Mouse (Mus musculus) forebrain, postnatal 0 days (tissue): ENCODE data around the gene Apoa1. TPM values are rescaled to one million over a fixed set of nuclear protein-coding genes. Genes with fewer than 3 reads are reported as not detected.

Source experiments
- ATAC-seq: fragments of 200-750 bp; cut with Nextera tagmentation; 2 replicates; pipeline ENCODE4 v1.8.0; 2017; ENCODE audit warnings: mild to moderate bottlenecking, moderate library complexity
- DNase-seq: peaks from one replicate; pipeline ENCODE4 v3.0.0-alpha.2; 2015
- H3K27ac ChIP-seq: fragments of 300-500 bp; sonication (generic); 2 replicates; pipeline ENCODE4 v1.5.1; 2014; ENCODE audit warnings: low read depth, mild to moderate bottlenecking, antibody characterized with exemption, low read length, moderate library complexity, mixed read lengths
- H3K27me3 ChIP-seq: fragments of 300-500 bp; sonication (generic); 2 replicates; pipeline ENCODE4 v1.6.1; 2014; ENCODE audit warnings: mild to moderate bottlenecking, low read length, mixed read lengths; ENCODE audit not compliant: insufficient read depth
- H3K36me3 ChIP-seq: fragments of 300-500 bp; sonication (generic); 2 replicates; pipeline ENCODE4 v1.6.1; 2014; ENCODE audit warnings: mild to moderate bottlenecking, moderate library complexity; ENCODE audit not compliant: insufficient read depth
- H3K4me1 ChIP-seq: fragments of 300-500 bp; sonication (generic); 2 replicates; pipeline ENCODE4 v1.6.1; 2014; ENCODE audit warnings: antibody characterized with exemption; ENCODE audit not compliant: insufficient read depth
- H3K4me2 ChIP-seq: fragments of 300-500 bp; sonication (generic); 2 replicates; pipeline ENCODE4 v1.6.1; 2014; ENCODE audit warnings: low read depth, mild to moderate bottlenecking, moderate library complexity
- H3K4me3 ChIP-seq: fragments of 300-500 bp; sonication (generic); 2 replicates; pipeline ENCODE4 v1.5.1; 2014; ENCODE audit warnings: low read depth, low read length, mixed read lengths
- H3K9ac ChIP-seq: fragments of 300-500 bp; sonication (generic); 2 replicates; pipeline ENCODE4 v1.6.1; 2014; ENCODE audit warnings: mild to moderate bottlenecking
- H3K9me3 ChIP-seq: fragments of 300-500 bp; sonication (generic); 2 replicates; pipeline ENCODE4 v1.6.1; 2016; ENCODE audit warnings: low read length
- CTCF ChIP-seq: sonication (generic); IDR thresholded peaks from 2 replicates; pipeline ENCODE4 v1.5.1; 2016; ENCODE audit warnings: antibody characterized with exemption, control low read depth, low read depth
- WGBS: fragments of 180-500 bp; shearing (Covaris S2); extraction: QIAGEN DNeasy Blood & Tissue Kit; methylation state at CpG from one replicate; pipeline ENCODE4 v1.1.7; 2014; 5-methylcytosine and 5-hydroxymethylcytosine counted together
- polyA plus RNA-seq: library from polyadenylated mRNA; unstranded; fragments of >200 nt; fragmentation: Nextera tagmentation; extraction: Ambion mirVana; gene quantifications from 2 replicates; pipeline ENCODE4 v1.2.1, GENCODE M21; 2015
- total RNA-seq: library from RNA; depleted of rRNA; stranded (reverse); fragments of >200 nt; gene quantifications from 2 replicates; pipeline ENCODE4 v1.2.3, GENCODE M21; 2014; rRNA removed

Apoa1 gene
- total and polyA plus RNA-seq, 2 experiments from 2014 or later: 1.1 to 3.0 TPM

GRCm38 (mm10) chr9:46272070-46272469 lies 43.7 kb downstream of the Apoa1 start:
- 88% methylated on average over 9 of the region's 9 CpGs for WGBS
- Histone ChIP-seq H3K4me3 (no peak overlapping the region), H3K9ac (no peak overlapping the region), H3K27ac (no peak overlapping the region), H3K4me2 (no peak overlapping the region), H3K4me1 (peaks cover 7% of the 10 kb centered on the region; the same call in 1 of the 2 replicates), H3K9me3 (no peaks in the 10 kb centered on the region), H3K27me3 (no peaks in the 10 kb centered on the region; the same call in 1 of the 2 replicates), H3K36me3 (peaks cover 28% of the 10 kb centered on the region)
- ATAC-seq: no peak
- TF ChIP-seq CTCF: no peak
- no peak for DNase-seq

GRCm38 (mm10) chr9:46272677-46273454 lies 44.5 kb downstream of the Apoa1 start, which contains the start of gene Zpr1:
TSS of gene Zpr1 (plus strand) at chr9:46273064.
- Histone ChIP-seq H3K36me3 (peaks cover 36% of the 10 kb centered on the region), H3K9ac (peak within 1 kb of the TSS; percentile 73), H3K4me2 (peak within 1 kb of the TSS; percentile 79), H3K4me1 (peaks cover 7% of the 10 kb centered on the region; the same call in 1 of the 2 replicates), H3K27me3 (no peaks in the 10 kb centered on the region; the same call in 1 of the 2 replicates), H3K9me3 (no peaks in the 10 kb centered on the region), H3K4me3 (peak within 1 kb of the TSS; percentile 79), H3K27ac (peak within 1 kb of the TSS; percentile 74)
- WGBS: 6% methylated on average over 45 of the region's 45 CpGs
- ATAC-seq (peak; percentile 98), DNase-seq (peak; percentile 92)
- peak; percentile 63 for TF ChIP-seq CTCF

- H3K36me3 ChIP-seq: peaks cover 48% of the 10 kb centered on the region
- no peak for DNase-seq
- ATAC-seq: no peak
Measured at GRCm38 (mm10) chr9:46274494-46274893, 46.1 kb downstream of the Apoa1 start.

More at GRCm38 (mm10) chr9:46274494-46274893, 46.1 kb downstream of the Apoa1 start:
- Histone ChIP-seq H3K9me3 (no peaks in the 10 kb centered on the region), H3K4me1 (peaks cover 7% of the 10 kb centered on the region; the same call in 1 of the 2 replicates), H3K4me3 (no peak overlapping the region), H3K9ac (no peak overlapping the region), H3K27ac (no peak overlapping the region), H3K4me2 (no peak overlapping the region), H3K27me3 (no peaks in the 10 kb centered on the region)
- 91% methylated on average over 9 of the region's 9 CpGs for WGBS
- TF ChIP-seq CTCF: no peak

Other genes with a start within 250 kb of the Apoa1 start
- gene Pafah1b2, start 215.9 kb upstream of the Apoa1 start, total RNA-seq: 318 and 354 TPM in 2 replicates
- 222 and 258 TPM in 2 replicates for gene Pafah1b2, start 215.9 kb upstream of the Apoa1 start, polyA plus RNA-seq
- 24.2 and 27.9 TPM in 2 replicates for gene Sik3, start 215.8 kb upstream of the Apoa1 start, total RNA-seq
- gene Sik3, start 215.8 kb upstream of the Apoa1 start, polyA plus RNA-seq: 8.4 and 9.3 TPM in 2 replicates
- not detected in 2 replicates for gene Apoc3, start 7.1 kb downstream of the Apoa1 start, total RNA-seq
- 0.44 TPM in 1 of 2 replicates, not detected in the other for gene Apoc3, start 7.1 kb downstream of the Apoa1 start, polyA plus RNA-seq
- 0.31 TPM in 1 of 2 replicates, not detected in the other for gene Apoa4, start 12.1 kb downstream of the Apoa1 start, total RNA-seq
- gene Apoa4, start 12.1 kb downstream of the Apoa1 start, polyA plus RNA-seq: not detected in 2 replicates
- gene Apoa5, start 40.1 kb downstream of the Apoa1 start, total RNA-seq: not detected in 2 replicates
- gene Apoa5, start 40.1 kb downstream of the Apoa1 start, polyA plus RNA-seq: not detected in 2 replicates
- gene Zpr1, start 44.5 kb downstream of the Apoa1 start, total RNA-seq: 34.3 and 44.1 TPM in 2 replicates
- 49.1 and 56.0 TPM in 2 replicates for gene Zpr1, start 44.5 kb downstream of the Apoa1 start, polyA plus RNA-seq
- gene Bud13, start 54.4 kb downstream of the Apoa1 start, total RNA-seq: 13.5 and 14.7 TPM in 2 replicates
- 11.5 and 12.8 TPM in 2 replicates for gene Bud13, start 54.4 kb downstream of the Apoa1 start, polyA plus RNA-seq
- not detected in 2 replicates for gene 4931429L15Rik, start 91.4 kb downstream of the Apoa1 start, total RNA-seq
- not detected in 2 replicates for gene 4931429L15Rik, start 91.4 kb downstream of the Apoa1 start, polyA plus RNA-seq